12 mouse cellular contexts compared by ENCODE assay signal in genomic region chr8:83793491-83794238, GRCm38 (mm10). TPM values are rescaled to one million over a fixed set of nuclear protein-coding genes. Genes with fewer than 3 reads are reported as not detected.
A peak's percentile ranks its signal among the peaks of the same experiment; 100 is the strongest.
DNase-seq lines count a peak whose midpoint lies in the region; ATAC-seq and TF ChIP-seq lines count a peak whose summit lies in the region.
"Had no signal": no experiment of that assay in that cellular context is flagged by ENCODE, and none has a peak within 500 bp of the region (broad histone marks: within the 10 kb centered on the region; RNA-seq: fewer than 3 reads in every experiment).

No protein-coding gene starts in this region.

- H3K9me3 ChIP-seq in hindbrain, embryonic 15.5 days = no peaks in the 10 kb centered on the region
- no peaks in the 10 kb centered on the region for H3K9me3 ChIP-seq in hindbrain, embryonic 12.5 days (replicated peaks)
- H3K9me3 ChIP-seq in forebrain, postnatal 0 days (ENCODE audit: low read length) = no peaks in the 10 kb centered on the region
- no peaks in the 10 kb centered on the region for H3K9me3 ChIP-seq in kidney, embryonic 15.5 days (replicated peaks)
- H3K9me3 ChIP-seq: midbrain, embryonic 15.5 days had no signal

- no peak overlapping the region for H3K4me3 ChIP-seq in hindbrain, embryonic 15.5 days
- no peak overlapping the region for H3K4me3 ChIP-seq in hindbrain, embryonic 12.5 days
- no peak overlapping the region for H3K4me3 ChIP-seq in forebrain, postnatal 0 days (ENCODE audit: low read depth, low read length)
- no peak overlapping the region for H3K4me3 ChIP-seq in kidney, embryonic 15.5 days (replicated peaks)
- H3K4me3 ChIP-seq: midbrain, embryonic 15.5 days had no signal

- TF ChIP-seq CTCF in forebrain, postnatal 0 days (IDR thresholded peaks at IDR 0.05; ENCODE audit: low read depth) = no peak

- 57% methylated on average over 16 of the region's 16 CpGs for WGBS in hindbrain, embryonic 15.5 days
- 74% methylated on average over 16 of the region's 16 CpGs for WGBS in hindbrain, embryonic 12.5 days
- 36% methylated on average over 16 of the region's 16 CpGs for WGBS in forebrain, postnatal 0 days
- WGBS in kidney, embryonic 15.5 days = 73% methylated on average over 16 of the region's 16 CpGs

- H3K27me3 ChIP-seq in hindbrain, embryonic 15.5 days = no peaks in the 10 kb centered on the region
- no peaks in the 10 kb centered on the region for H3K27me3 ChIP-seq in hindbrain, embryonic 12.5 days
- H3K27me3 ChIP-seq in forebrain, postnatal 0 days (ENCODE audit: insufficient read depth, low read length) = no peaks in the 10 kb centered on the region; the same call in 1 of the 2 replicates
- peaks cover 5% of the 10 kb centered on the region; the same call in 1 of the 2 replicates for H3K27me3 ChIP-seq in kidney, embryonic 15.5 days
- H3K27me3 ChIP-seq: midbrain, embryonic 15.5 days had no signal

- H3K9ac ChIP-seq in hindbrain, embryonic 15.5 days = no peak overlapping the region
- no peak overlapping the region for H3K9ac ChIP-seq in hindbrain, embryonic 12.5 days
- no peak overlapping the region for H3K9ac ChIP-seq in forebrain, postnatal 0 days
- no peak overlapping the region for H3K9ac ChIP-seq in kidney, embryonic 15.5 days
- H3K9ac ChIP-seq: midbrain, embryonic 15.5 days had no signal

- ATAC-seq in hindbrain, embryonic 15.5 days (ENCODE audit: low FRiP score, low read depth) = peak; percentile 56; the same call in 1 of the 2 replicates
- no peak for ATAC-seq in hindbrain, embryonic 12.5 days (ENCODE audit: low FRiP score)
- ATAC-seq in forebrain, postnatal 0 days = peak; percentile 74
- ATAC-seq in kidney, embryonic 15.5 days (replicated peaks; ENCODE audit: low FRiP score) = no peak
- ATAC-seq: midbrain, embryonic 15.5 days had no signal

- peak overlapping the region; percentile 32; the same call in 1 of the 2 replicates for H3K4me2 ChIP-seq in hindbrain, embryonic 15.5 days
- no peak overlapping the region for H3K4me2 ChIP-seq in hindbrain, embryonic 12.5 days (replicated peaks)
- H3K4me2 ChIP-seq in forebrain, postnatal 0 days (ENCODE audit: low read depth) = 0 out of 2 replicates have a peak overlapping the region, but pooled peaks have one; percentile 10
- no peak overlapping the region for H3K4me2 ChIP-seq in kidney, embryonic 15.5 days
- H3K4me2 ChIP-seq: midbrain, embryonic 15.5 days had no signal

- 0 out of 2 replicates have a peak, but pooled peaks cover 9% of the 10 kb centered on the region for H3K4me1 ChIP-seq in hindbrain, embryonic 15.5 days (replicated peaks)
- H3K4me1 ChIP-seq in hindbrain, embryonic 12.5 days = no peaks in the 10 kb centered on the region
- H3K4me1 ChIP-seq in forebrain, postnatal 0 days (ENCODE audit: insufficient read depth) = no peaks in the 10 kb centered on the region
- H3K4me1 ChIP-seq in kidney, embryonic 15.5 days = no peaks in the 10 kb centered on the region
- H3K4me1 ChIP-seq: midbrain, embryonic 15.5 days had no signal

- no peaks in the 10 kb centered on the region for H3K36me3 ChIP-seq in hindbrain, embryonic 15.5 days
- no peaks in the 10 kb centered on the region for H3K36me3 ChIP-seq in hindbrain, embryonic 12.5 days
- no peaks in the 10 kb centered on the region for H3K36me3 ChIP-seq in forebrain, postnatal 0 days (ENCODE audit: insufficient read depth)
- H3K36me3 ChIP-seq in kidney, embryonic 15.5 days = no peaks in the 10 kb centered on the region
- H3K36me3 ChIP-seq: midbrain, embryonic 15.5 days had no signal

- peak overlapping the region; percentile 43 for H3K27ac ChIP-seq in hindbrain, embryonic 15.5 days (replicated peaks)
- no peak overlapping the region for H3K27ac ChIP-seq in hindbrain, embryonic 12.5 days
- no peak overlapping the region for H3K27ac ChIP-seq in forebrain, postnatal 0 days (ENCODE audit: low read depth, low read length)
- no peak overlapping the region for H3K27ac ChIP-seq in kidney, embryonic 15.5 days
- H3K27ac ChIP-seq: kidney, postnatal 0 days; midbrain, embryonic 15.5 days had no signal

- DNase-seq in forebrain, postnatal 0 days = peak; percentile 16
- DNase-seq in layer of hippocampus, postnatal 25 days (ENCODE audit: extremely low spot score in 1 of 2, low spot score in 1 of 2) = peak; percentile 21 to 48
- DNase-seq in right cerebral cortex, postnatal 25 days = peak; percentile 30
- DNase-seq in natural killer cell, adult 2 months (ENCODE audit: low spot score in 2 of 2) = no peak
- DNase-seq: heart, adult 11 months; heart, postnatal 4 days; lung, postnatal 10 days had no signal

RNA-seq across cellular contexts. Expression of gene Adgre5, which starts 52.5 kb away (rescaled TPM):
- polyA plus RNA-seq in hindbrain, embryonic 15.5 days (2015; fragmentation: Nextera tagmentation; extraction: Ambion mirVana) = 11.0 and 13.4 TPM in 2 replicates
- polyA plus RNA-seq in hindbrain, embryonic 12.5 days (2016; fragmentation: Nextera tagmentation; extraction: Ambion mirVana) = 18.9 and 19.8 TPM in 2 replicates
- 9.2 and 9.9 TPM in 2 replicates for total RNA-seq in forebrain, postnatal 0 days (2014; rRNA removed)
- polyA plus RNA-seq in forebrain, postnatal 0 days (2015; fragmentation: Nextera tagmentation; extraction: Ambion mirVana) = 6.7 and 9.2 TPM in 2 replicates
- 10 to 100 TPM in 1 of 2 experiments, 1 to 10 TPM in 1; 7.4 to 11.0 TPM for total RNA-seq in layer of hippocampus, postnatal 25 days (2021)
- polyA plus RNA-seq in kidney, embryonic 15.5 days (2015; fragmentation: Nextera tagmentation; extraction: Ambion mirVana) = 31.9 and 35.4 TPM in 2 replicates

Comparison
In these comparisons a context has a peak if more than half of its experiments do, and no peak if none do; other contexts are left out.
1. ATAC-seq: peak in hindbrain, embryonic 15.5 days (single experiment) and forebrain, postnatal 0 days (single experiment); none in hindbrain, embryonic 12.5 days (single experiment) and kidney, embryonic 15.5 days (single experiment).
2. H3K4me2 ChIP-seq: peak in hindbrain, embryonic 15.5 days (single experiment) and forebrain, postnatal 0 days (single experiment); none in hindbrain, embryonic 12.5 days (single experiment) and kidney, embryonic 15.5 days (single experiment).
3. DNase-seq: peak in forebrain, postnatal 0 days (single experiment), layer of hippocampus, postnatal 25 days (2 of 2) and right cerebral cortex, postnatal 25 days (single experiment); none in natural killer cell, adult 2 months (0 of 2).